Mouse (Mus musculus) urinary bladder, postnatal 0 days (tissue): Measurements from ENCODE around the gene Ifit3. TPM values are rescaled to one million over a fixed set of nuclear protein-coding genes. Genes with fewer than 3 reads are reported as not detected.

Source experiments
- polyA plus RNA-seq: library from polyadenylated mRNA; unstranded; fragments of >200 nt; fragmentation: Nextera tagmentation; extraction: Ambion mirVana; gene quantifications from 2 replicates; pipeline ENCODE4 v1.2.1, GENCODE M21; 2015

Ifit3 gene
- polyA plus RNA-seq, result 3.1 and 4.6 TPM in 2 replicates

GRCm38 (mm10) chr19:34583126-34583766 lies at the start of gene Ifit3:
Gene Ifit3 (plus strand): TSS chr19:34583531.

GRCm38 (mm10) chr19:34550534-34551223 lies 32.7 kb upstream of the Ifit3 start, which contains the start of gene Ifit2:
Gene Ifit2 (plus strand): TSS chr19:34550694.

GRCm38 (mm10) chr19:34601888-34602287 lies 18.6 kb downstream of the Ifit3 start, which contains the start of gene Ifit1bl1:
Gene Ifit1bl1 (minus strand): TSS chr19:34601956.

GRCm38 (mm10) chr19:34607237-34608051 lies 24.1 kb downstream of the Ifit3 start, which contains the start of gene Ifit3b:
Gene Ifit3b (plus strand): TSS chr19:34607970.

Other genes with a start within 250 kb of the Ifit3 start
- gene Ch25h, start 108.4 kb upstream of the Ifit3 start, polyA plus RNA-seq, result 1.2 and 4.5 TPM in 2 replicates
- gene Lipa, start 56.1 kb upstream of the Ifit3 start, polyA plus RNA-seq, result 23.8 TPM in 2 replicates
- gene Ifit2, start 32.8 kb upstream of the Ifit3 start, polyA plus RNA-seq, result 6.0 and 7.8 TPM in 2 replicates
- gene Ifit1bl1, start 18.4 kb downstream of the Ifit3 start, polyA plus RNA-seq, result 0.28 and 0.43 TPM in 2 replicates
- 0.58 and 1.0 TPM in 2 replicates for gene Ifit3b, start 24.4 kb downstream of the Ifit3 start, polyA plus RNA-seq
- gene Ifit1bl2, start 57.2 kb downstream of the Ifit3 start, polyA plus RNA-seq, result 0.16 and 0.20 TPM in 2 replicates
- gene Ifit1, start 57.3 kb downstream of the Ifit3 start, polyA plus RNA-seq, result 2.1 and 3.3 TPM in 2 replicates
- gene Slc16a12, start 163.8 kb downstream of the Ifit3 start, polyA plus RNA-seq, result 10.4 and 13.8 TPM in 2 replicates